Mouse (Mus musculus) spleen, adult 2 months (tissue): ENCODE results near the gene Dhx35.

Experiments
- CTCF ChIP-seq: fragments of 200-500 bp; IDR thresholded peaks from 2 replicates; pipeline ENCODE4 v1.5.1; 2011; ENCODE audit warnings: mild to moderate bottlenecking, inconsistent platforms; ENCODE audit not compliant: insufficient read depth, insufficient read length, insufficient replicate concordance; ENCODE audit errors: extremely low read depth
- POLR2A ChIP-seq: fragments of 200-500 bp; IDR thresholded peaks from 2 replicates; pipeline ENCODE4 v1.6.1; 2011; ENCODE audit warnings: low read depth, low read length, inconsistent platforms

GRCm38 (mm10) chr2:158861115-158861514, 66.5 kb downstream of the Dhx35 start:
- no peak for TF ChIP-seq CTCF
- no peak for TF ChIP-seq POLR2A
